Mouse (Mus musculus) ES-Bruce4 (cell line): Measurements from ENCODE around the gene Slc7a11.

ENCODE experiments used
- CTCF ChIP-seq: IDR thresholded peaks from one replicate; pipeline ENCODE4 v1.8.1; 2011; ENCODE audit warnings: low read depth, low read length
- EP300 ChIP-seq: IDR thresholded peaks from 2 replicates; pipeline ENCODE4 v1.6.1; 2011; ENCODE audit warnings: low read depth, low read length; ENCODE audit not compliant: insufficient read depth
- POLR2A ChIP-seq: IDR thresholded peaks from one replicate; pipeline ENCODE4 v1.8.1; 2011; ENCODE audit warnings: low read length; ENCODE audit not compliant: insufficient read depth

DNA sequence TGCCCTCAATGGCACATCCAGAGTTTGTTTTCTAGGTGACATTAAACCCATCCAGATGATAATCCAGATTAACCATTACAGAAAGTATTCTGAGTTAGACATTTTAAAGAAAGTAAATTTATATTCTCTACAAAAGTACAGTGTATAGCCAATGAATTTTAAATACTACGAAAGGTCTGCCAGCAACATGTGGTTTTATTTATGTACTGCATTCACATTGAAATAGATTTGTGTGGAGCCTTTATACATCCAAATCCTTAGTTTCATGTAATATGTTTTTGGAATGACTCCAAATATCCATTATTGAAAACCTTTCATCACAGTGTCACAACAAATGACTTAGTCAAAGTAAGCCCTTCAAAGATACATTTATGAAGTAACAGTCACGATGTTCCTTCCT, 402.3 kb downstream of the Slc7a11 start:
- TF ChIP-seq POLR2A (no peak), EP300 (no peak), CTCF (no peak)
